Mouse (Mus musculus) urinary bladder, adult 18-20 months (tissue): ENCODE data around the gene Ppy.

ENCODE experiments used
- DNase-seq, 2 experiments: peaks; one replicate each; pipeline ENCODE4 v3.0.0; 2022; ENCODE audit warnings: low spot score in 2 of 2, mixed read lengths in 2 of 2

Gene Ppy

GRCm38 (mm10) chr11:102101219-102101618 is at the start of gene Ppy:
TSS of gene Ppy (minus strand) at chr11:102101319.
- no peak for DNase-seq

- DNase-seq, result no peak
These were observed 46.3 kb upstream of the Ppy start for GRCm38 (mm10) chr11:102147213-102147989.

- DNase-seq, result no peak
These were observed 45.4 kb upstream of the Ppy start for GRCm38 (mm10) chr11:102146531-102146930.

GRCm38 (mm10) chr11:102146005-102146404 is 44.9 kb upstream of the Ppy start:
- no peak for DNase-seq

- no peak for DNase-seq
These were observed 44.4 kb upstream of the Ppy start, which contains the start of gene Nags for GRCm38 (mm10) chr11:102145471-102146001. TSS of gene Nags (plus strand) at chr11:102145513.

- no peak for DNase-seq
These were observed 43.9 kb upstream of the Ppy start for GRCm38 (mm10) chr11:102144957-102145470.

GRCm38 (mm10) chr11:102142355-102142754 is 41.2 kb upstream of the Ppy start:
- DNase-seq, result no peak

GRCm38 (mm10) chr11:102140508-102140907 is 39.4 kb upstream of the Ppy start:
- DNase-seq, result peak; percentile 17 to 40

GRCm38 (mm10) chr11:102138447-102138740 is 37.3 kb upstream of the Ppy start:
- DNase-seq, result peak in 1 of 2 experiments; percentile 47

- no peak for DNase-seq
These were observed 36.7 kb upstream of the Ppy start for GRCm38 (mm10) chr11:102137625-102138446.

- DNase-seq, result no peak
These were observed 33.4 kb upstream of the Ppy start for GRCm38 (mm10) chr11:102134516-102134915.

GRCm38 (mm10) chr11:102117386-102117785 is 16.3 kb upstream of the Ppy start:
- no peak for DNase-seq

GRCm38 (mm10) chr11:102116241-102116640 is 15.1 kb upstream of the Ppy start:
- no peak for DNase-seq

GRCm38 (mm10) chr11:102111576-102111975 is 10.5 kb upstream of the Ppy start:
- DNase-seq, result no peak

- DNase-seq, result no peak
These were observed 6.6 kb upstream of the Ppy start, which contains the start of gene Pyy for GRCm38 (mm10) chr11:102107732-102108131. TSS of gene Pyy (minus strand) at chr11:102107832.

- peak in 1 of 2 experiments; percentile 28 for DNase-seq
These were observed 5.8 kb upstream of the Ppy start for GRCm38 (mm10) chr11:102106911-102107310.

GRCm38 (mm10) chr11:102102485-102103258 is 1.6 kb upstream of the Ppy start:
- peak in 1 of 2 experiments; percentile 29 for DNase-seq

- DNase-seq, result peak; percentile 58 to 71
These were observed 4.2 kb downstream of the Ppy start for GRCm38 (mm10) chr11:102096887-102097391.

- no peak for DNase-seq
These were observed 4.7 kb downstream of the Ppy start for GRCm38 (mm10) chr11:102096446-102096845.

GRCm38 (mm10) chr11:102095676-102096075 is 5.4 kb downstream of the Ppy start:
- no peak for DNase-seq

- DNase-seq, result peak; percentile 46 to 52
These were observed 11.9 kb downstream of the Ppy start for GRCm38 (mm10) chr11:102089088-102089808.
